Mouse (Mus musculus) heart, embryonic 12.5 days (tissue): Measurements from ENCODE around the gene Hist1h1c. TPM values are rescaled to one million over a fixed set of nuclear protein-coding genes. Genes with fewer than 3 reads are reported as not detected.
"Not testable (repeated sequence)": the region's sequence is repeated elsewhere in the genome, so short reads cannot be mapped to it uniquely, and the experiment has no call there.

Experiments used
- ATAC-seq: fragments of 200-750 bp; cut with Nextera tagmentation; 2 replicates; pipeline ENCODE4 v1.8.0; 2017; ENCODE audit warnings: moderate TSS enrichment, moderate library complexity; ENCODE audit not compliant: insufficient number of reproducible peaks, low FRiP score
- H3K27ac ChIP-seq: fragments of 300-500 bp; sonication (generic); 2 replicates; pipeline ENCODE4 v1.5.1; 2016; ENCODE audit warnings: mild to moderate bottlenecking, moderate library complexity; ENCODE audit not compliant: poor library complexity, severe bottlenecking
- H3K27me3 ChIP-seq: fragments of 300-500 bp; sonication (generic); replicated peaks from 2 replicates; pipeline ENCODE4 v1.6.1; 2016; ENCODE audit warnings: mild to moderate bottlenecking, moderate library complexity
- H3K36me3 ChIP-seq: fragments of 300-500 bp; sonication (generic); 2 replicates; pipeline ENCODE4 v1.6.1; 2016; ENCODE audit warnings: mild to moderate bottlenecking, moderate library complexity
- H3K4me1 ChIP-seq: fragments of 300-500 bp; sonication (generic); replicated peaks from 2 replicates; pipeline ENCODE4 v1.6.1; 2016; ENCODE audit warnings: mild to moderate bottlenecking
- H3K4me2 ChIP-seq: fragments of 300-500 bp; sonication (generic); 2 replicates; pipeline ENCODE4 v1.6.1; 2016; ENCODE audit warnings: mild to moderate bottlenecking, moderate library complexity
- H3K4me3 ChIP-seq: fragments of 300-500 bp; sonication (generic); 2 replicates; pipeline ENCODE4 v1.5.1; 2016; ENCODE audit warnings: mild to moderate bottlenecking
- H3K9ac ChIP-seq: fragments of 300-500 bp; sonication (generic); 2 replicates; pipeline ENCODE4 v1.6.1; 2016; ENCODE audit warnings: mild to moderate bottlenecking, moderate library complexity
- H3K9me3 ChIP-seq: fragments of 300-500 bp; sonication (generic); replicated peaks from 2 replicates; pipeline ENCODE4 v1.6.1; 2016; ENCODE audit warnings: mild to moderate bottlenecking, moderate library complexity
- WGBS: fragments of 180-500 bp; shearing (Covaris S2); methylation state at CpG from one replicate; pipeline ENCODE4 v1.1.7; 2016; 5-methylcytosine and 5-hydroxymethylcytosine counted together
- polyA plus RNA-seq: library from polyadenylated mRNA; unstranded; fragments of >200 nt; fragmentation: Nextera tagmentation; extraction: Ambion mirVana; gene quantifications from 2 replicates; pipeline ENCODE4 v1.2.1, GENCODE M21; 2016

Hist1h1c gene
- polyA plus RNA-seq, 1 experiment from 2014 or later, result 36.5 TPM

GRCm38 (mm10) chr13:23755000-23755399, 16.4 kb downstream of the Hist1h1c start:
- Histone ChIP-seq H3K4me3 (no peak overlapping the region), H3K4me2 (no peak overlapping the region), H3K27me3 (no peaks in the 10 kb centered on the region), H3K4me1 (peaks cover 7% of the 10 kb centered on the region), H3K27ac (no peak overlapping the region), H3K9ac (no peak overlapping the region), H3K36me3 (no peaks in the 10 kb centered on the region), H3K9me3 (no peaks in the 10 kb centered on the region)
- ATAC-seq, result no peak

- Histone ChIP-seq H3K4me2 (peak within 1 kb of the TSS; percentile 77), H3K4me1 (peaks cover 12% of the 10 kb centered on the region), H3K27me3 (no peaks in the 10 kb centered on the region), H3K36me3 (no peaks in the 10 kb centered on the region), H3K9me3 (no peaks in the 10 kb centered on the region), H3K27ac (peak within 1 kb of the TSS; percentile 93), H3K4me3 (peak within 1 kb of the TSS; percentile 51), H3K9ac (peak within 1 kb of the TSS; percentile 81)
- under 1% methylated on average over 13 of the region's 22 CpGs for WGBS
- ATAC-seq, result peak; percentile 81
Measured at GRCm38 (mm10) chr13:23756790-23757189, 18.2 kb downstream of the Hist1h1c start, which contains the start of gene Hist1h4b. TSS of gene Hist1h4b (plus strand) at chr13:23757013.

- Histone ChIP-seq H3K9me3 (no peaks in the 10 kb centered on the region), H3K4me2 (peak overlapping the region; percentile 77), H3K27me3 (no peaks in the 10 kb centered on the region), H3K4me1 (peaks cover 12% of the 10 kb centered on the region), H3K9ac (peak overlapping the region; percentile 81), H3K36me3 (no peaks in the 10 kb centered on the region), H3K4me3 (peak overlapping the region; percentile 51), H3K27ac (peak overlapping the region; percentile 93)
- ATAC-seq, result no peak; the same call in 1 of the 2 replicates
- WGBS, result 1% methylated on average over 19 of the region's 23 CpGs
Measured at GRCm38 (mm10) chr13:23757211-23757773, 18.7 kb downstream of the Hist1h1c start.

- Histone ChIP-seq H3K4me1 (peaks cover 12% of the 10 kb centered on the region), H3K36me3 (no peaks in the 10 kb centered on the region), H3K27ac (no peak overlapping the region), H3K4me3 (no peak overlapping the region), H3K9me3 (no peaks in the 10 kb centered on the region), H3K4me2 (no peak overlapping the region), H3K27me3 (no peaks in the 10 kb centered on the region), H3K9ac (no peak overlapping the region)
- WGBS, result 49% methylated on average over 3 of the region's 3 CpGs
- no peak for ATAC-seq
Measured at GRCm38 (mm10) chr13:23757921-23758320, 19.3 kb downstream of the Hist1h1c start.

GRCm38 (mm10) chr13:23759251-23759771, 20.7 kb downstream of the Hist1h1c start:
- 86% methylated on average over 3 of the region's 3 CpGs for WGBS
- H3K4me1 ChIP-seq, result peaks cover 21% of the 10 kb centered on the region
- H3K4me3 ChIP-seq, result no peak overlapping the region
- no peak overlapping the region for H3K27ac ChIP-seq
- no peaks in the 10 kb centered on the region for H3K27me3 ChIP-seq
- H3K9ac ChIP-seq, result no peak overlapping the region
- no peak for ATAC-seq
- H3K36me3 ChIP-seq, result no peaks in the 10 kb centered on the region
- H3K9me3 ChIP-seq, result no peaks in the 10 kb centered on the region
- no peak overlapping the region for H3K4me2 ChIP-seq

- Histone ChIP-seq H3K27me3 (no peaks in the 10 kb centered on the region), H3K27ac (peak overlapping the region; percentile 94), H3K9me3 (no peaks in the 10 kb centered on the region), H3K9ac (0 out of 2 replicates have a peak overlapping the region, but pooled peaks have one; percentile 52), H3K4me3 (peak overlapping the region; percentile 53), H3K4me2 (peak overlapping the region; percentile 83), H3K36me3 (no peaks in the 10 kb centered on the region), H3K4me1 (peaks cover 27% of the 10 kb centered on the region)
- no peak for ATAC-seq
- WGBS, result 60% methylated on average over 1 of the region's 1 CpGs
Measured at GRCm38 (mm10) chr13:23759916-23760239, 21.3 kb downstream of the Hist1h1c start.

GRCm38 (mm10) chr13:23760240-23760971, 21.8 kb downstream of the Hist1h1c start:
- Histone ChIP-seq H3K4me1 (peaks cover 28% of the 10 kb centered on the region), H3K4me2 (peak overlapping the region; percentile 83), H3K4me3 (peak overlapping the region; percentile 53), H3K27ac (peak overlapping the region; percentile 94), H3K36me3 (no peaks in the 10 kb centered on the region), H3K27me3 (no peaks in the 10 kb centered on the region), H3K9ac (peak overlapping the region; percentile 52), H3K9me3 (no peaks in the 10 kb centered on the region)
- 2% methylated on average over 26 of the region's 27 CpGs for WGBS
- 0 out of 2 replicates have a peak, but pooled peaks have one; percentile 0 for ATAC-seq

GRCm38 (mm10) chr13:23760972-23761864, 22.6 kb downstream of the Hist1h1c start, which contains the start of gene Hist1h4a:
TSS of gene Hist1h4a (minus strand) at chr13:23761230.
- peak within 1 kb of the TSS; percentile 94 for H3K27ac ChIP-seq
- WGBS, result under 1% methylated on average over 67 of the region's 72 CpGs
- H3K9me3 ChIP-seq, result no peaks in the 10 kb centered on the region
- H3K36me3 ChIP-seq, result no peaks in the 10 kb centered on the region
- peak; percentile 82 for ATAC-seq
- H3K27me3 ChIP-seq, result no peaks in the 10 kb centered on the region
- H3K4me2 ChIP-seq, result peak within 1 kb of the TSS; percentile 83
- H3K9ac ChIP-seq, result peak within 1 kb of the TSS; percentile 78
- peak within 1 kb of the TSS; percentile 53 for H3K4me3 ChIP-seq
- peaks cover 28% of the 10 kb centered on the region for H3K4me1 ChIP-seq

GRCm38 (mm10) chr13:23761871-23762821, 23.5 kb downstream of the Hist1h1c start, which contains the start of gene Hist1h3a:
TSS of gene Hist1h3a (minus strand) at chr13:23762386.
- Histone ChIP-seq H3K4me2 (peak within 1 kb of the TSS; percentile 83), H3K4me3 (peak within 1 kb of the TSS; percentile 57), H3K9ac (peak within 1 kb of the TSS; percentile 81), H3K4me1 (peaks cover 28% of the 10 kb centered on the region), H3K27ac (peak within 1 kb of the TSS; percentile 94)
- H3K27me3 ChIP-seq, H3K36me3 ChIP-seq, H3K9me3 ChIP-seq: not testable (repeated sequence)
- ATAC-seq, result peak; percentile 68
- under 1% methylated on average over 36 of the region's 52 CpGs for WGBS

- 1% methylated on average over 10 of the region's 10 CpGs for WGBS
- peak overlapping the region; percentile 81 for H3K9ac ChIP-seq
- no peaks in the 10 kb centered on the region for H3K36me3 ChIP-seq
- H3K9me3 ChIP-seq, result no peaks in the 10 kb centered on the region
- ATAC-seq, result no peak
- H3K4me2 ChIP-seq, result peak overlapping the region; percentile 80
- H3K27me3 ChIP-seq, result no peaks in the 10 kb centered on the region
- H3K4me1 ChIP-seq, result peaks cover 24% of the 10 kb centered on the region
- peak overlapping the region; percentile 94 for H3K27ac ChIP-seq
- peak overlapping the region; percentile 57 for H3K4me3 ChIP-seq
Measured at GRCm38 (mm10) chr13:23763242-23763585, 24.6 kb downstream of the Hist1h1c start.
